Mouse (Mus musculus) left cerebral cortex, postnatal 4 days (tissue): ENCODE data around the gene Cwc22. TPM values are rescaled to one million over a fixed set of nuclear protein-coding genes. Genes with fewer than 3 reads are reported as not detected.
A peak's percentile ranks its signal among the peaks of the same experiment; 100 is the strongest.

ENCODE experiments used
- DNase-seq: peaks from one replicate; pipeline ENCODE4 v3.0.0-alpha.2; 2022
- intact Hi-C: fragments of 180-260 bp; cut with DNase I; formaldehyde crosslinking; loops from one replicate; pipeline ENCODE4 v1.15.1; 2025
- total RNA-seq, 2 experiments: library from RNA; stranded (reverse); gene quantifications; 2 replicates each; pipeline ENCODE4 v1.2.3; 2021

The Cwc22 gene
- total RNA-seq, 2 experiments from 2014 or later = 33.4 to 35.0 TPM

GRCm38 (mm10) chr2:77928352-77928751 is 17.8 kb downstream of the Cwc22 start:
- DNase-seq = no peak
- intact Hi-C loops = no loop called here

GRCm38 (mm10) chr2:77926468-77926867 is 19.7 kb downstream of the Cwc22 start:
- intact Hi-C loops = no loop called here
- no peak for DNase-seq

DNA sequence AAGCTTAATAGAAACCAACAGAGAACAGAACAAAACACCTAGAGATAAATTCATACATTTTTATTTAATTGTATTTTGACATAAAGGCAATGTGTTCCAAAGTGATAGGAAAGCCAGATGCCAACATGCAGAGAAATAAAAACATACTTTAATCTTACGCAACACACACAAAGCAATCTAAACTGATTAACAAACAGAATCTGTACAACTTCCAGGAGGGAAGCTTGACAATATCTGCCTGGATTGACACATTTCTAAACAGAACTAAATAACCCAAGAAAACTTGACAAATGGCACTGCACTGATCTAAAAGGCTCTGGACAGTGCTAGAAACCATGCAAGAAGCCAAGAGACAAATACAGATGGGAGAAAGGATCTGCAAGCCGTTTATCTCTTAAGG is 20.2 kb downstream of the Cwc22 start:
- DNase-seq = no peak
- intact Hi-C loops = no loop called here

DNA sequence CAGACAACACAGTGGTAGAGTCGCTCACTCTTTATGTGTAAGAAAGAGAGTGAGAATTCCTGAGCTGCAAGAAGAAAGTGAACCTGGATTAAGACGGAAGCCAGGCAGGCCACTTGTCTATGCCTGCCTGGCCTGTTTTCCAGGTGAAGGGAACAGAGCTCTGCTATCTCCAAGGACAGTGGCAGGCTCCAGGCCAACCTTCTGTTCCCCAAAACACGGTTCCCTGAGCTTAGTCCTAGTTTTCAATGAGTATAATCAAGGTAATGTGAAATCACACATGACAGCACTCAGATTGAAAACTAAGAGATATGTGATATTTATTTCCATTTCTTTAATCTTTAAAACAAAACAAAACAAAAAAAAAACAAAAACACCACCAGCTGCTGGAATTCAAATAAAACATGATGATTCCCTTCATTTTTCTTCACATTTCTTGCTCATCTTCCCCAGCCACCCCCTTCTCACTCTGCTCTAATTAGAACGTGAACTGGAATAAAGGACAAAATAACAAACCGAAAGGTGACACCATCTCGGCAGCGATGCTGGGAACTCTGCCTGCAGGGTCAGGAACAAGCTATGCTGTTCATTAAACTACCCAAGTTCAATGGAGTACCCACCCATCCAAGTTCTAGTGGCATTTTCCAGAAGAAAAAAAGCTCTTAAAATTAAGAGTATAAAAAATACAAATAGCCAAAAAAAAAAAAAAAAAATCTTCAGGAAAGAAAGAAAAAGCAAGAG is 20.8 kb downstream of the Cwc22 start:
- intact Hi-C loops = no loop called here
- DNase-seq = no peak

DNA sequence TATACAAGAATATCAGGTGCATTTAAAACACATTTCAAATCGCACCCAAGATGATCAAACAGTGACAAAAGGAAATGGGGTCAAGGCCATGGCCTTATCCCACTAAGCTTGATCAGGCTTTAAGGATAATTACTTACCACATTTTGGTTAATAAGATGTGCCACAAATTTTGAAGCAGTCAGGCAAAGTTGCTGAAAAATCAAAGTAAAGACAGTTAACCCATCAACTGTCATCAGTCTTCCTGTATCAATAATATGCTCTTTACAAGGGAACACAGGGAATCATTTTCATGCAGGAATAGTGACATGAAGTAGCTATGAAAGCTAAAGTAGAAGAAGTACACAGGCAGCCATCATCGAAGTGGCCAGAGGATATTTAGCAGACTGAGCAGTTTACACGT is 22.2 kb downstream of the Cwc22 start:
- no peak for DNase-seq
- intact Hi-C loops = no loop called here

DNA sequence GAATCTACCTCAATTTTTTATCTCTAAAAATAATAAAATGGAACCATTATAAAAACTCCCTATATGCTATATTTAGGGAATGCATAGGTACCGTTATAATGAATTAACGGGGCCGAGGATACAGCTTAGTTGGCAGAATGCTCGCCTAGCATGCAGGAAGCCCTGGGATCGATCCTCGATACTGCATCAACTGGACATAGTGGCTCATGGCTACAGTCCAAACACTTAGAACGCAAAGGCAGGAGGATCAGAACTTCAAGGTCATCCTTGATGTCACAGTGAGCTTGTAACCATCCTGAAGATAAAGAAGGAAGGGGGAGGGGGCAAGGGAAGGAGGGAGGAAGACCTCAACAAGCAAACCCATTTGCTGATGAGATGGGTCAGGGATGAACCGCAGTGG is 23.0 kb downstream of the Cwc22 start:
- DNase-seq = no peak
- intact Hi-C loops = no loop called here

- no peak for DNase-seq
- intact Hi-C loops = no loop called here
These were observed 24.9 kb downstream of the Cwc22 start for GRCm38 (mm10) chr2:77921307-77921706.

GRCm38 (mm10) chr2:77920621-77921020 is 25.6 kb downstream of the Cwc22 start:
- DNase-seq = no peak
- intact Hi-C loops = no loop called here

- intact Hi-C loops = no loop called here
These were observed 27.7 kb downstream of the Cwc22 start for GRCm38 (mm10) chr2:77918474-77918873.

DNA sequence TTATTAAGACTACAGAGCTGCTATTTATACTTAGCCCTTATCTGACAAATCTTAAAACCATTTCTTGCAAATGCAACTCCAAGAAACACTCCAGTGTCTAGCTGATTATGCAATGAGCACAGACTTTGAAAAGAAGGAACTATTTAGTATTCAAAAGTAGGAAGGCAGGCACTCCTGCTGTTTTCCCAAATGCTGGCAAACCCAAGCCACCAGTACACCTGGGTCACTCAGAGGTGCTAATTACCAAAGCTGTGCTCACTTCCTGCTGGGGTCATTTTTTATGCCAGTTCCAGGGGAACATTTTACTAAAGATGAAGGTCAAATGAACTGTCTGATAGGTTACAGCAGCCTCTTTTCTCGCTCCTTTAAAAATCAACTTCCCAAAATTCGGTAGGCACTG is 28.2 kb downstream of the Cwc22 start:
- intact Hi-C loops = no loop called here
- peak; percentile 19 for DNase-seq

More at GRCm38 (mm10) chr2:77918474-77918873, 27.7 kb downstream of the Cwc22 start:
- DNase-seq = no peak

DNA sequence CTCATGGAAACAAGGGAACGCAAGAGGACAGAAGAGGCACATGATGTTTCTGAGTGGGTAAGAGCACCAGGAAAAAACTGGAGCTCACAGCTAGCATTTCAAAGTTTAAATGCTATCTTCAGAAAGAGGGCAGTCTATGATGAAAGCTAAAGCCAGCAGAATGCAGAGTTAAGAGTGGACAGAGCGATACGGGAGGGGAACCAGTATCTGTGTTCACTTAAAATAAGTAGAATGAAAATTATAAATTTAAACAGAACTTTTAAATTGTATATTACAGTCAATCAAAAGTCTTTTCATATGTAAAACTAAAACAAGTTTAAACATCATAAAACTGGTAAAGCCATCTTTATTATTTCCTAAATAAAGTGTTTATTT is 28.8 kb downstream of the Cwc22 start:
- intact Hi-C loops = no loop called here
- DNase-seq = no peak

DNA sequence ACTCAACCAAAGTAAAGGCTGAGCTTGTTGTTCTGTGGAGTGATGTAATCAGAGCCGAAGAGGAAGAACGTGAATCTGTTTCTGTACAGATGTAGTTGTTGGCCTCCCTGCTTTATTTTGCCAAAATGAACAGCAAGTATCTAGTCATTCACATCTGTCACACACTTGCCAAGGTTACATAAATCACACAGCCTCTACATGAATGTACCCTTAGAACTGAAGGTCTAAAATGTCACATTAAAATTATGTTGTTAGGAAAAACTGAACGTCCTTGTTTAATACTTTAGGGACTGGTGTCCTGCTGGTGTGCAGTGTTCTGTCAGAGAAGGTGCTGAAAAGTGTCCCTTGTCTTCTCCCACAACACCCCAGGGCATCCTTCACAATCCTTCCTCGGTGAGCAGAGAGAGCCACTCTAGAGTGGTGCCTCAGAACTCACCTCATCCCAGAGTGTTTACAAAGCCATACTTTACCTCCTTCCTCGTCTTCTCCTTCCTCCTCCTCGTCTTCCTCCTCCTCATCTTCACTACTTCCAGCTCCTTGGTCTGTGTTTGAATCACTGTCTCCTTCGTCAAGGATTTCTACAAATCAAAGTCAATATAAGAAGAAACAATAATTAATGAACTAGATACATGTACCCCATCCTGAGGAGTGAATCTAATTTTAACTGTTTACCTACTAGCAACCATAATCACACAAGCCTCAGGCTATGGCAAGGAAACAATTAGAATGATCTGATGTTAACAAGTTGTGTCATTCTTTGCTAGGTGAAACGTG is 29.4 kb downstream of the Cwc22 start:
- intact Hi-C loops = no loop called here
- no peak for DNase-seq

GRCm38 (mm10) chr2:77915187-77915586 is 31.0 kb downstream of the Cwc22 start:
- intact Hi-C loops = no loop called here
- DNase-seq = no peak

DNA sequence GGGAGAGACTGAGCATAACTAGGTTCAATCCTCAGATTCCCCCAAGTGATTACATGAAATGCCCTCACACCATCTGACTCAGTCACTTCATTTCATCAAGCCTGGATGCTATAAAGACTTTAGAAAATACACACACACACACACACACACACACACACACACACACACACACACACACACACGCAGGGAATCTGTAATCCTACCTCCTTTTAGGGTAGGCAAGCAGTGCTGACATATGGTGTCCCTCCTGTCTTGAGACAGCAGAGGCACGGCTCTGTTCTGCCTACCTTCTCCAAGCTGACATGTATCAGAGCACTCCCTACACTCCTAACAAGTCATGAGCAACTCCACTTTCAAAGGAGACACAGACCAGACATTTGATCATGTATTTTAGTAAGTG is 32.5 kb downstream of the Cwc22 start:
- no peak for DNase-seq
- intact Hi-C loops = no loop called here

DNA sequence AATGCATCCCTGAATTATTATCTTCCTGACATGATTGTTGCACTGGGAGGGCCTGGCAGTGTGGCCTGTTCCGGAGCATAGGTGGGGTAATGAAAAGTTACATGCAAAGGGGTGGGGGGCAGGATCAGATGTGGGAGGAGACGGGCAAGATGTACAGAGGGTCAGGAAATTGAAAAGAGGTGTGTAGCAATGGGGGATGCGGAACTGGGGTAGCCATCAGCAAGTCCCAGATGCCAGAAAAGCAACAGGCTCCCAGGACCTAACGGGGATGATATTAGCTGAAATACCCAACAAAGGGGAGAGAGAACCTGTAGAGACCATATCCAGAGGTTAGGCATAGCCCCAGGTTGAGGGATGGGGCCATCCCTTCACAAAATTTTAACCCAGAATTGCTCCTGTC is 34.0 kb downstream of the Cwc22 start:
- no peak for DNase-seq
- intact Hi-C loops = no loop called here

DNA sequence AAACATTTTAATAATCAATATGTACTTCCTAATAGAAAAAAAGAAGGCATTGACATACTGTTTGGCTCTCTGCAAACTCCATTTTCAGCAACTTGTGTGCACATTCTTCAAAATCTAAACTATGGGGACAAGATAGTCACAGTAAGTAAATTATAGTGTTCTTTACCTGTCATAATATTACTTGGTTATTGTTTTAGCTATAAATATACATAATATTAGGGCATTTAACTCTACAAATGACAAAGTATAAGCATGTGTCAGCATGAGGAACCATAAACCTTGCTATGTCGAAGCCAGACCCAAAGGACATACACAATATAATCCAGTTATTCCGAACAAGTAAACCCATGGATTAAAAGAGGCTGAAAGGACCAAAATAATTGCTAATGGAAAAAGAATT is 34.7 kb downstream of the Cwc22 start:
- no peak for DNase-seq
- intact Hi-C loops = no loop called here

DNA sequence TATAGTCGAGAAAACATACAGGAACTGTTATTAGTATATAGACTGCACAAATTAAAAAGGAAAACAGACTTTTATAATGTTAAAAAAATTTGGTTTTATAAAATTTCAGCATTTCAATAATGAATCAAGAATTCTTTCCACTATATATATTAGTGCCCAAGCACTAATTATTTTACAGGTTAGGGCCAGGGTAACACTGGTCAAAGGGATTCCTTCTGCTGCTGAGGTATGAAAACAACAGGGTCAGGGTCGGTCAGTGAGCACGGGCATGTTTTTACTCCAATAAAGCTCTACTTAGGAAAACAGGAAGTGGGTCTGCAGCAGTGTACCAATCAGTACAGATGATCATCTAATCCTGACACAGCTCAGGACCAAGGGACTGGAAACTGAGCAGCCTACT is 36.0 kb downstream of the Cwc22 start:
- intact Hi-C loops = no loop called here
- no peak for DNase-seq

DNA sequence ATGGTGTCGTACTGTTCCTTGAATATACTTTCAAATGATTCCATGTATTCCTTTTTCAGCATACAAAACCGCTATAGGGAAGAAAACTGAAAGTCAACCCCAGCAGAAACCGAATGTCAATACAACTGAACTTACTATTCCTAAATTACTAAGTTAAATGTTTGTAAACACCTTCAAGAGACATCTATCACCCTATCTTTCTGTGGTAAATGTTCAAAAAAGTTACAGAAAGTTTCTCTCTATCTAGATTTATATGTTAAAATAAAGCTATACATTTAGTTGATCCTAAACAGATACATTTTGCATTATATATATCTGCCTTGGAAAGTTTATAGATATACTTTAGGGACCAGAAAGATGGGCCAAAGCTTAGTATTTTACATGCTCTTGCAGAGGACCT is 39.0 kb downstream of the Cwc22 start:
- DNase-seq = no peak
- intact Hi-C loops = no loop called here

GRCm38 (mm10) chr2:77905023-77905422 is 41.2 kb downstream of the Cwc22 start:
- no peak for DNase-seq
- intact Hi-C loops = no loop called here

- DNase-seq = no peak
- intact Hi-C loops = no loop called here
These were observed 41.7 kb downstream of the Cwc22 start for GRCm38 (mm10) chr2:77904495-77904894.

GRCm38 (mm10) chr2:77903979-77904378 is 42.2 kb downstream of the Cwc22 start:
- no peak for DNase-seq
- intact Hi-C loops = no loop called here

GRCm38 (mm10) chr2:77903098-77903497 is 43.1 kb downstream of the Cwc22 start:
- intact Hi-C loops = no loop called here
- no peak for DNase-seq
